Mouse (Mus musculus) hindbrain, embryonic 14.5 days (tissue): ENCODE measurements around the gene Adra2b. TPM values are rescaled to one million over a fixed set of nuclear protein-coding genes. Genes with fewer than 3 reads are reported as not detected.

ENCODE experiments used
- ATAC-seq: fragments of 200-750 bp; cut with Nextera tagmentation; 2 replicates; pipeline ENCODE4 v1.8.0; 2017; ENCODE audit warnings: moderate number of reproducible peaks, mild to moderate bottlenecking, moderate TSS enrichment, moderate library complexity; ENCODE audit not compliant: low FRiP score
- DNase-seq: peaks from one replicate; pipeline ENCODE4 v3.0.0-alpha.2; 2015; ENCODE audit warnings: low spot score
- H3K27ac ChIP-seq: fragments of 300-500 bp; sonication (generic); 2 replicates; pipeline ENCODE4 v1.5.1; 2014; ENCODE audit warnings: mild to moderate bottlenecking, moderate library complexity
- H3K27me3 ChIP-seq: fragments of 300-500 bp; sonication (generic); 2 replicates; pipeline ENCODE4 v1.6.1; 2014; ENCODE audit warnings: mild to moderate bottlenecking, low read length, mixed read lengths; ENCODE audit not compliant: control insufficient read depth, insufficient read depth
- H3K36me3 ChIP-seq: fragments of 300-500 bp; sonication (generic); replicated peaks from 2 replicates; pipeline ENCODE4 v1.6.1; 2014; ENCODE audit not compliant: control insufficient read depth, insufficient read depth
- H3K4me1 ChIP-seq: fragments of 300-500 bp; sonication (generic); replicated peaks from 2 replicates; pipeline ENCODE4 v1.6.1; 2014; ENCODE audit warnings: antibody characterized with exemption, low read length, mixed read lengths; ENCODE audit not compliant: control insufficient read depth, insufficient read depth
- H3K4me2 ChIP-seq: fragments of 300-500 bp; sonication (generic); replicated peaks from 2 replicates; pipeline ENCODE4 v1.6.1; 2014; ENCODE audit warnings: mild to moderate bottlenecking, moderate library complexity
- H3K4me3 ChIP-seq: fragments of 300-500 bp; sonication (generic); replicated peaks from 2 replicates; pipeline ENCODE4 v1.5.1; 2014; ENCODE audit warnings: mild to moderate bottlenecking, low read length
- H3K9ac ChIP-seq: fragments of 300-500 bp; sonication (generic); 2 replicates; pipeline ENCODE4 v1.6.1; 2014
- H3K9me3 ChIP-seq: fragments of 300-500 bp; sonication (generic); 2 replicates; pipeline ENCODE4 v1.6.1; 2016; ENCODE audit warnings: low read length; ENCODE audit not compliant: control insufficient read depth
- WGBS: fragments of 180-500 bp; shearing (Covaris S2); extraction: QIAGEN DNeasy Blood & Tissue Kit; methylation state at CpG from one replicate; pipeline ENCODE4 v1.1.7; 2014; 5-methylcytosine and 5-hydroxymethylcytosine counted together
- polyA plus RNA-seq: library from polyadenylated mRNA; unstranded; fragments of >200 nt; fragmentation: Nextera tagmentation; extraction: Ambion mirVana; gene quantifications from 2 replicates; pipeline ENCODE4 v1.2.1, GENCODE M21; 2014

Adra2b gene
- 0.53 and 0.79 TPM in 2 replicates for polyA plus RNA-seq

DNA sequence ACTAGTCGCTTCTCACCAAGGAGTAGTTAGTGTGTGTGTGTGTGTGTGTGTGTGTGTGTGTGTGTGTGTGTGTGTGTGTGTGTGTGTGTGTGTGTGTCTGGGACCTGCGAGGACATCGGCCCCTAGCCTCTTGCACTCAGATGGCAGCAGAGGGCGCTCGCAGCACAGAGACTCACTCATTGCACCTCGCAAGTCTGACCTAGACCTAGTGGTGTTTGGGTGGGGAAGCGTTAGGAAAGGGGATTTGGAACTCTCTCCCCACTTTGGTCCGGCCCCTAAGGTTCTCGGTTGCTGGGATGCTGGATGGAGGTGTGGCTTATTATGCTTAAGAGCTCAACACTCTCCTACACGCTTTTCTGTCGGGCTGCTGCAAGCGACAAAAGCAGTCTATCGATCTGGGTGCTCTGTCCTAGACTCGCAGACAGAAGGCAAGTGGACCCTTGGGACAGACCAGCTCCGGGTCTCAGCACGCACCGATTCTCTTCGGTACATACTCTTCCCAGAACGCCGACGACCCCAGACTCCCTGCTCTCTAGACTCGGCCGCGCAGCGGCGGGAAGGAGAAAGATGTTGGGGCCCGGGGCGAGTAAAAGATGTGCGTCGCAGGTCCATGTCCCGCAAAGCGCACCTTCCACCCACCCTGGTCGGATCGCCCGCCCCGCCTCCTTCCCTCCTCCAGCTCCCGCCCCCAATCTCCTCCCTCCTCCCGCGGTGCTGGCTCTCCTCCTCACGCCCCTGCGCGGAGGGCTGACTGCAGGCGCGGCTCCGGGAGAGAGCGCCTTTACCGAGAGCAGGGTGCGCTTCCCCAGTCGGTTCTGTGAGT lies at the start of gene Adra2b:
Gene Adra2b (plus strand): TSS at position 750 of the 823 bp plus-strand sequence.
- Histone ChIP-seq H3K27me3 (peaks cover 63% of the 10 kb centered on the region), H3K9ac (peak within 1 kb of the TSS; percentile 25; the same call in 1 of the 2 replicates), H3K4me2 (peak within 1 kb of the TSS; percentile 62), H3K36me3 (no peaks in the 10 kb centered on the region), H3K27ac (no peak within 1 kb of the TSS), H3K4me3 (peak within 1 kb of the TSS; percentile 35), H3K4me1 (0 out of 2 replicates have a peak, but pooled peaks cover 4% of the 10 kb centered on the region), H3K9me3 (no peaks in the 10 kb centered on the region)
- peak; percentile 79 for DNase-seq
- peak; percentile 64 for ATAC-seq
- WGBS, result under 1% methylated on average over 49 of the region's 49 CpGs

DNA sequence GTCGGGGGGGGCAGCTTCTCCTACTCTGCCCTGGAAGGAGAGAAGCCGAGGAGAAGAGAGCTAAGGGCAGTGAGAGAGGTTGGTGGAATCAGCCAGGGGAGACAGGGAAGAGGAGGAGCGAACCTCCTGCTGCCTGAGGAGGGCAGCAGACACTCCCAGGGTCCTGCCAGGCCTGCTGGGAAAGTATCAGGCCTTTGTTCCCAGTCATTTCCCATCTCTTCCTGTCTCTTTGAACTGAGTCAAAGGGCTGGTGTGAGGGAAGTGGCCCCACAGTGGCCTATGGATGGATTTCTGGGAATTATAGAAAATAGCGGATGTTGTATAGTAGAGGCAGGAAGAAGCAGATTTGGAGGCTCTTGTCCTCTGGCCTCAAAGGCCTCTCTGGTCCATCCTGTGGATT lies 49.1 kb upstream of the Adra2b start:
- Histone ChIP-seq H3K4me3 (no peak overlapping the region), H3K9me3 (no peaks in the 10 kb centered on the region), H3K4me2 (no peak overlapping the region), H3K27ac (no peak overlapping the region), H3K9ac (no peak overlapping the region), H3K4me1 (no peaks in the 10 kb centered on the region), H3K36me3 (no peaks in the 10 kb centered on the region), H3K27me3 (no peaks in the 10 kb centered on the region)
- WGBS, result 57% methylated on average over 4 of the region's 4 CpGs
- no peak for ATAC-seq
- no peak for DNase-seq

DNA sequence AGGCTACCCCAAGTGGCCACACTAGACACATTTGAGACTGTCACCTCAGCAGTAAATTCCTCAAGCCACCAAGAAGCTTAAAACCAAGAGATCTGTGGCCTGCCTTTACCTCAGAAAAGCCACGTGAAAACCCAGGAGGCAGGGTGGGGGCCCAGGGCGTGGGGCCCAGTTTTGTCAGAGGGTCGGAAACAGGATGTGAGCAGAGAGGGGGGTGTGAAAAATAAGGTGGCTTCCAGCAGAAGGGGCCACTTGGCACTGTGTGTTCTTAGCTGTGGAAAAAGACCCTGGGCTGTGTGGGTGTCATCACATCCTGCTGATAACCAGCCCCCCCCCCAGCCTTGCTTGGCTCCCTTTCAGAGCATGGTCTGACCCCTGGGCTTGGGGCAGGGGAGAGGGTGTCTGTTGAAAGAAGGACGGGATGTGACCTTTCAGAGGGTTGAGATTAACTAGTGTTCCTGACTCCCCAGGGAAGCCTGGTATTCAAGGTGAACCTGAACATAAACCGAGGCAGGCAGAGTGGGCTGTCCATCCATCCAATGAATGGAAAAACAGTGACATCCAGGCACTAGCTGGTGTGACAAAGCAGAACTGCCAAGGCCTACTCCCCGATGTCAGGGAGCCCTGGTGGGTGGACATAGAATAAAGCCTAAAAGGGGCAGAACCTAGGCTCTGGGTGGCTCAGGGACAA lies 48.4 kb upstream of the Adra2b start:
- H3K27ac ChIP-seq, result no peak overlapping the region

DNA sequence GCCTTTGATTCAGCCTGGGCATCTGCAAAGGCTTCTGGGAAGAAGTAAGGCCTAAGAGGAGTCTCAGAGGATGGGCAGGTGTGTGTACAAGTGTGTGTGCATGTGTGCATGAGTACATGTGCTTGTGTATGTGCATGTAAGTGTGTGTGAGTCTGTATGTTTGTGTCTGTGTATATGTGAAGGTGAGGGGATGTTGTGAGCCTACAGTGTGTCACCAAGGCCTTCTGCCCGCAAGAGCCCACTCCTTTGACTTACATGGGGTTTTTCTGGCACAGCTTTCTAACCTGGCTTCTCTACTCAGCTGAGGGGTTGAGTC lies 47.9 kb upstream of the Adra2b start:
- Histone ChIP-seq H3K9ac (no peak overlapping the region), H3K4me3 (no peak overlapping the region), H3K4me1 (no peaks in the 10 kb centered on the region), H3K27ac (no peak overlapping the region), H3K9me3 (no peaks in the 10 kb centered on the region), H3K27me3 (no peaks in the 10 kb centered on the region), H3K36me3 (no peaks in the 10 kb centered on the region), H3K4me2 (no peak overlapping the region)
- no peak for DNase-seq
- 87% methylated on average over 1 of the region's 1 CpGs for WGBS
- no peak for ATAC-seq

More for the DNA sequence above, 48.4 kb upstream of the Adra2b start:
- DNase-seq (no peak), ATAC-seq (no peak)
- Histone ChIP-seq H3K4me1 (no peaks in the 10 kb centered on the region), H3K27me3 (no peaks in the 10 kb centered on the region), H3K36me3 (no peaks in the 10 kb centered on the region), H3K4me2 (no peak overlapping the region), H3K4me3 (no peak overlapping the region), H3K9ac (no peak overlapping the region), H3K9me3 (no peaks in the 10 kb centered on the region)
- WGBS, result 79% methylated on average over 6 of the region's 6 CpGs

DNA sequence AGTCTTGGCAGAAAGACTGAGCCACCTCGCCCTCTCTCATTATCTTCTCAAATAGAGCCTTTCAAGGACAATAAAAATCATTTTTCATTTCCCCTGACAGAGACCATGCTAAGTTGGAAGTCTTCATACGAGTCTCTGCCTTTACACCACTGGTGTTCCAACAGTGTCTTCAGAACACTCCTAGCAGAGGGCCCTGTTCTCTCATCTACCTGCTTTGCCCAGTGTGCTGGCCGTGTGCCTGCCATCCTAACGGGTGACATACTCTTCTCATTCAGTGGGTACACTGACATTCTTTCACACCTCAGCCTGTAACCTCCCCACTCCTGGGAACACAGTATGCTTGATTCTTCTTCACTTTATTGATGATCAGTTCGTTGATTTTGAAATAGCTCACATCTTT lies 46.6 kb upstream of the Adra2b start:
- no peaks in the 10 kb centered on the region for H3K36me3 ChIP-seq
- no peak overlapping the region for H3K4me2 ChIP-seq
- DNase-seq (no peak), ATAC-seq (no peak)
- WGBS, result 79% methylated on average over 5 of the region's 5 CpGs
- no peak overlapping the region for H3K9ac ChIP-seq
- H3K4me1 ChIP-seq, result no peaks in the 10 kb centered on the region
- no peaks in the 10 kb centered on the region for H3K27me3 ChIP-seq
- no peak overlapping the region for H3K4me3 ChIP-seq
- H3K9me3 ChIP-seq, result no peaks in the 10 kb centered on the region
- no peak overlapping the region for H3K27ac ChIP-seq

DNA sequence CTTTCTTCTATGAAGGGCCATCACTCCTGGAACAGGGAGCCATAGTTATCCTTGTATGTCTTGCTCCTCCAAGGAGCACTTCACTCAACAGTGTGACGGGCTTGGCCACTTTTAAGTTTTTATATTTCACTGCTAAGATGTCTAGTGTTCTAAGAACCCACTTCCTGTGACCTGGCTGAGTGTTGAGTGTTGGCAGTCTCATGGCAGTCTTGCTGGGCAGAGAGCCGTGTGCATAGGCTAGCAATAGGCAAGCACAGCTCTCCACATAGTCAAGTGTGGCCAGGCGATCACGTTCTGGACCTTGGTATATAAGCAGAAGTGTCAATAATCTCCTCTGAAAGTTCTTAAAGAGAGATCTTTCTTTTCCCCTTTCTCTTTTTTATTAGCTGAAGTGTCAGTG lies 44.9 kb upstream of the Adra2b start:
- DNase-seq (no peak), ATAC-seq (no peak)
- H3K36me3 ChIP-seq, result no peaks in the 10 kb centered on the region
- no peaks in the 10 kb centered on the region for H3K9me3 ChIP-seq
- no peak overlapping the region for H3K4me2 ChIP-seq
- H3K27ac ChIP-seq, result no peak overlapping the region
- no peak overlapping the region for H3K4me3 ChIP-seq
- WGBS, result 93% methylated on average over 4 of the region's 4 CpGs
- H3K4me1 ChIP-seq, result no peaks in the 10 kb centered on the region
- no peak overlapping the region for H3K9ac ChIP-seq
- H3K27me3 ChIP-seq, result no peaks in the 10 kb centered on the region

DNA sequence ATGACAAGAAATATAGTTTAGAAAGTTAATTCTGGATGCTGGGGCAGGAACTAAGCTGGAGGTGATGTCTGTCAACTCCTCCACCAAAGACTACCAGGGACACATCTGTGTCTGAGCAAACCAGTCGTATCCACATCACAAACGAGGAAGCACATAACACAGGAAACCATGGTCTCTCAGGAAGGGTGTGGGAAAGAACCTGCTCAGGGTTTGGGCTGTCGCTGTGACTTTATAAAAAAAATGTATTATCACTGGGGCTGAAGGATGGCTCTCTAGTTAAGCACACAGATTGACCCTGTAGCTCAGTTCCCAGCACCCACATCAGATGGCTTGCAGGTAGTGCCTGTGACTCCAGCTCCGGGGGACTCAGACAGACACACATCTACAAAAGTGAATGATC lies 43.9 kb upstream of the Adra2b start:
- H3K27ac ChIP-seq, result no peak overlapping the region
- H3K9ac ChIP-seq, result no peak overlapping the region
- H3K27me3 ChIP-seq, result no peaks in the 10 kb centered on the region
- H3K36me3 ChIP-seq, result no peaks in the 10 kb centered on the region
- no peak overlapping the region for H3K4me3 ChIP-seq
- no peak overlapping the region for H3K4me2 ChIP-seq
- H3K9me3 ChIP-seq, result no peaks in the 10 kb centered on the region
- WGBS, result 82% methylated on average over 4 of the region's 4 CpGs
- DNase-seq, result no peak
- no peak for ATAC-seq
- H3K4me1 ChIP-seq, result no peaks in the 10 kb centered on the region

DNA sequence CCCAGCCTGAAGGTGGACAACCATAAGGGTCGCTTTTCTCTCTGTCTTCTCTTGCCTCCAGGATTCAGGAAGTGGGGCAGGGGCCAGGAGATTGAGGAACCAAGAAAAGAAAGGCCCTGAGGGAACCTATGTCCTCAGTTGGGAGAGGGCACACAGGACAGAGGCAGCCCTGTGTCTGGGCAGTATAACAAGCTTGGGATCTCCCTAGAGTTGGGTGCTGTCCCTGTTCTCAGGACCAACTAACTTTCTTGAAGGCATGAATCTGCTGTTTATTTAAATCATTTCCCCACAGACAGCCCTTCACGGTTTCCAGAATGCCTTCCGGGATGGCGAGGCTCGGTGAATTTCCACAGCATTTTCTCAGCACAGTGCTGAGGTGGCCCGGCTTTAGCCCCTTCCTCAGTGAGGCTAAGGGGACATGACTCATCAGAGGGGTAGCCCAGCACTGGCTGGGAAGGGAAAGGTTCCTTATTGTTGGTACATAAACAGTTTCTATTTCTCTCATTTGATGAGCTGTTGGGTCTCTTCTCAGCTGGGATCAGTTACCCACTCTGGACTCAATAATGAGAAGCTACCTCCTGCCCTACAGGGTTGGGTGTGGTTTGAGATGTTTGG lies 40.2 kb upstream of the Adra2b start:
- Histone ChIP-seq H3K27me3 (no peaks in the 10 kb centered on the region), H3K4me2 (no peak overlapping the region), H3K36me3 (no peaks in the 10 kb centered on the region), H3K27ac (no peak overlapping the region), H3K9ac (no peak overlapping the region), H3K4me1 (no peaks in the 10 kb centered on the region), H3K4me3 (no peak overlapping the region), H3K9me3 (no peaks in the 10 kb centered on the region)
- 87% methylated on average over 6 of the region's 6 CpGs for WGBS
- ATAC-seq (no peak), DNase-seq (no peak)

DNA sequence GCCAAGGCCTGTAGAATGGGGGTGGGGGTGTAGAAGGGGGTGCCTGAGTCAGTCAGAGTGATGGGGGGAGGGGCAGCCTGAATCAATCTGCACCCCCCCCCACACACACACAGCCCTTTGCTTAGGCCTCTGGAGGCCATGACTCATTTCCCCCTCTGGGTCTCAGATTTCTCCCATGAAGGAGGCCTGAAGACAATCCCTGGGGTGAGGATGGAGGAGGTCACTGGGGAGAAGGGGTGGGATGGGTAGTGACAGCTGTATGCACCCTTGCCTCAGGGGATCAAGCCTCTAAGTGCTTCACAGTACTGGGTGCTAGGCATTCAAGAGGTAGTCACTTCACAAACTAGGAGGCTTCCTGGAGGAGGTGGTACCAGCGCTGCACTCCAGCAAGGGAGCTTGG lies 39.3 kb upstream of the Adra2b start:
- Histone ChIP-seq H3K27ac (no peak overlapping the region), H3K9ac (no peak overlapping the region), H3K4me2 (no peak overlapping the region), H3K9me3 (no peaks in the 10 kb centered on the region), H3K27me3 (no peaks in the 10 kb centered on the region), H3K4me1 (no peaks in the 10 kb centered on the region), H3K4me3 (no peak overlapping the region), H3K36me3 (no peaks in the 10 kb centered on the region)
- ATAC-seq (no peak), DNase-seq (no peak)
- WGBS, result 88% methylated on average over 1 of the region's 1 CpGs
